Mouse (Mus musculus): ENCODE results near the gene Bptf. TPM values are rescaled to one million over a fixed set of nuclear protein-coding genes. Genes with fewer than 3 reads are reported as not detected.
"Not testable (repeated sequence)": the region's sequence is repeated elsewhere in the genome, so short reads cannot be mapped to it uniquely, and the experiment has no call there.

Bptf gene
- polyA plus RNA-seq, 1 experiment from 2014 or later = 41.0 TPM

GRCm38 (mm10) chr11:106985979-106986604 is 145.8 kb downstream of the Bptf start:
- H3K4me2 ChIP-seq (replicated peaks); H3K4me1 ChIP-seq; ATAC-seq (ENCODE audit: low FRiP score); H3K27me3 ChIP-seq; H3K27ac ChIP-seq; H3K9ac ChIP-seq; H3K4me3 ChIP-seq; H3K9me3 ChIP-seq (replicated peaks): not testable (repeated sequence)
- H3K36me3 ChIP-seq = peaks cover 37% of the 10 kb centered on the region
- WGBS = 90% methylated on average over 9 of the region's 9 CpGs

Other genes with a start within 250 kb of the Bptf start
- 16.6 and 18.3 TPM in 2 replicates for gene Smurf2, start 211.4 kb downstream of the Bptf start, polyA plus RNA-seq (2016; fragmentation: Nextera tagmentation; extraction: Ambion mirVana)
- gene Kpna2, start 132.6 kb downstream of the Bptf start, polyA plus RNA-seq (2016; fragmentation: Nextera tagmentation; extraction: Ambion mirVana) = 340 and 349 TPM in 2 replicates
- 4.3 and 4.5 TPM in 2 replicates for gene 1810010H24Rik, start 106.4 kb downstream of the Bptf start, polyA plus RNA-seq (2016; fragmentation: Nextera tagmentation; extraction: Ambion mirVana)
- 57.1 and 62.1 TPM in 2 replicates for gene Nol11, start 57.3 kb upstream of the Bptf start, polyA plus RNA-seq (2016; fragmentation: Nextera tagmentation; extraction: Ambion mirVana)

All from hindbrain, embryonic 12.5 days (tissue).